Mouse (Mus musculus) spleen, embryonic (tissue): ENCODE data around the gene Srp68.

Experiments
- CTCF ChIA-PET: fragments of 350-600 bp; sonication (Branson Sonifier 250); formaldehyde crosslinking; loops from one replicate; lab custom pipeline; 2022; lab: Charles Lee

Gene Srp68

GRCm38 (mm10) chr11:116253076-116253600, 20.9 kb downstream of the Srp68 start:
- CTCF ChIA-PET, result no interaction called here

GRCm38 (mm10) chr11:116250898-116251297, 23.1 kb downstream of the Srp68 start:
- CTCF ChIA-PET, result interaction anchor here (0.5 kb wide), 1 partner anchor 308 kb away, joined by 5 read pairs; no protein-coding TSS in a partner anchor

GRCm38 (mm10) chr11:116247502-116248222, 26.4 kb downstream of the Srp68 start:
- CTCF ChIA-PET, result interaction anchor here (0.6 kb wide), 1 partner anchor 18 kb away, joined by 4 read pairs; no protein-coding TSS in a partner anchor

- CTCF ChIA-PET, result no interaction called here
Observed at GRCm38 (mm10) chr11:116245616-116246015, 28.4 kb downstream of the Srp68 start.

GRCm38 (mm10) chr11:116244580-116244979, 29.4 kb downstream of the Srp68 start:
- CTCF ChIA-PET, result interaction anchor here (0.6 kb wide), 1 partner anchor 364 kb away, joined by 3 read pairs; no protein-coding TSS in a partner anchor

GRCm38 (mm10) chr11:116241744-116242235, 32.2 kb downstream of the Srp68 start:
- CTCF ChIA-PET, result interaction anchor here (0.6 kb wide), 1 partner anchor 100 kb away, joined by 3 read pairs; no protein-coding TSS in a partner anchor

GRCm38 (mm10) chr11:116239797-116240196, 34.2 kb downstream of the Srp68 start:
- CTCF ChIA-PET, result no interaction called here

GRCm38 (mm10) chr11:116237742-116238395, 36.1 kb downstream of the Srp68 start, which contains the start of gene Evpl:
TSS of gene Evpl (minus strand) at chr11:116238077.
- CTCF ChIA-PET, result no interaction called here

GRCm38 (mm10) chr11:116234901-116235300, 39.1 kb downstream of the Srp68 start:
- CTCF ChIA-PET, result no interaction called here

GRCm38 (mm10) chr11:116232427-116232826, 41.6 kb downstream of the Srp68 start:
- CTCF ChIA-PET, result no interaction called here

- CTCF ChIA-PET, result no interaction called here
Observed at GRCm38 (mm10) chr11:116228699-116229098, 45.3 kb downstream of the Srp68 start.

- CTCF ChIA-PET, result interaction anchor here (0.6 to 0.7 kb wide), 2 partner anchors 698 to 749 kb away, joined by 3 to 4 read pairs; no protein-coding TSS in a partner anchor
Observed at GRCm38 (mm10) chr11:116226414-116226813, 47.6 kb downstream of the Srp68 start.

- CTCF ChIA-PET, result no interaction called here
Observed at GRCm38 (mm10) chr11:116222740-116223059, 51.3 kb downstream of the Srp68 start.

- CTCF ChIA-PET, result no interaction called here
Observed at GRCm38 (mm10) chr11:116221931-116222739, 51.9 kb downstream of the Srp68 start.

- CTCF ChIA-PET, result no interaction called here
Observed at GRCm38 (mm10) chr11:116219885-116220284, 54.1 kb downstream of the Srp68 start.

- CTCF ChIA-PET, result no interaction called here
Observed at GRCm38 (mm10) chr11:116218737-116219400, 55.1 kb downstream of the Srp68 start.

- CTCF ChIA-PET, result no interaction called here
Observed at GRCm38 (mm10) chr11:116218263-116218662, 55.8 kb downstream of the Srp68 start.

- CTCF ChIA-PET, result no interaction called here
Observed at GRCm38 (mm10) chr11:116216549-116216948, 57.5 kb downstream of the Srp68 start.

- CTCF ChIA-PET, result no interaction called here
Observed at GRCm38 (mm10) chr11:116215991-116216390, 58.0 kb downstream of the Srp68 start.

- CTCF ChIA-PET, result no interaction called here
Observed at GRCm38 (mm10) chr11:116215181-116215580, 58.8 kb downstream of the Srp68 start.
